Mouse (Mus musculus): ENCODE results near the gene Kif16b. TPM values are rescaled to one million over a fixed set of nuclear protein-coding genes. Genes with fewer than 3 reads are reported as not detected.

Kif16b gene
- total and polyA plus RNA-seq, 2 experiments from 2014 or later: 11.7 to 38.1 TPM

DNA sequence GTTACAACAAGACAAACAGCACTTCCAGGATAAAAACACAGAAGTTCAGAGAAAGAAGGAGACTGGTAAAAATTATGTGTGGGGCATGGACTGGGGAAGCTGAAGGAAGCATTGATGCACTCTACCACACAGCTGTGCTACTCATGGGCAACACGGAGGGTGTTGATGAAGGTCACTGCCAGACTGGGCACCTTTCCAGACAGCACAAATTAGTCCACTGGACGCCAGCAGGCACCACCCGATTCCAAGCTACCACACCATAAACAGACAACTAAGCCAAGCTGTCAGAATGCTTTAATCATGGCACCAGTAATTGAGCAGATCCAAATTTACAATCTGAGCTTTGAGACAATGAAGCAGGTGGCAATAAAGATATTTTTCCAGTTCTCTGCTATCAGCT lies 202.7 kb downstream of the Kif16b start:
- no peak overlapping the region for H3K9ac ChIP-seq (replicated peaks; ENCODE audit: low read depth, low read length)
- TF ChIP-seq CTCF (IDR thresholded peaks at IDR 0.05; ENCODE audit: low read depth): no peak
- no peak for TF ChIP-seq EP300 (IDR thresholded peaks at IDR 0.05; ENCODE audit: low read depth)
- H3K27ac ChIP-seq (ENCODE audit: low read depth): no peak overlapping the region
- no peak overlapping the region for H3K4me3 ChIP-seq (ENCODE audit: low read depth, low read length)
- DNase-seq (ENCODE audit: low spot score): peak; percentile 68
- H3K4me2 ChIP-seq (ENCODE audit: low read depth, low read length): no peak overlapping the region
- H3K4me1 ChIP-seq (ENCODE audit: control insufficient read depth, insufficient read depth): peaks cover 13% of the 10 kb centered on the region; the same call in 1 of the 2 replicates
- peaks cover 16% of the 10 kb centered on the region for H3K36me3 ChIP-seq (replicated peaks; ENCODE audit: control insufficient read depth, insufficient read depth, low read length)
- H3K9me3 ChIP-seq (replicated peaks; ENCODE audit: control insufficient read depth, low read length): no peaks in the 10 kb centered on the region
- WGBS: 25% methylated on average over 3 of the region's 3 CpGs
- H3K27me3 ChIP-seq (ENCODE audit: control insufficient read depth, insufficient read depth, low read length): no peaks in the 10 kb centered on the region
- ATAC-seq (ENCODE audit: insufficient read depth, low read depth): peak; percentile 87

- TF ChIP-seq CTCF (IDR thresholded peaks at IDR 0.05; ENCODE audit: low read depth) (no peak), EP300 (IDR thresholded peaks at IDR 0.05; ENCODE audit: low read depth) (no peak)
- H3K4me1 ChIP-seq (ENCODE audit: control insufficient read depth, insufficient read depth): peaks cover 6% of the 10 kb centered on the region; the same call in 1 of the 2 replicates
- WGBS: 91% methylated on average over 1 of the region's 1 CpGs
- H3K27ac ChIP-seq (ENCODE audit: low read depth): no peak overlapping the region
- H3K9ac ChIP-seq (replicated peaks; ENCODE audit: low read depth, low read length): no peak overlapping the region
- H3K4me3 ChIP-seq (ENCODE audit: low read depth, low read length): no peak overlapping the region
- H3K9me3 ChIP-seq (replicated peaks; ENCODE audit: control insufficient read depth, low read length): no peaks in the 10 kb centered on the region
- no peak for ATAC-seq (ENCODE audit: insufficient read depth, low read depth)
- no peaks in the 10 kb centered on the region for H3K27me3 ChIP-seq (ENCODE audit: control insufficient read depth, insufficient read depth, low read length)
- no peak overlapping the region for H3K4me2 ChIP-seq (ENCODE audit: low read depth, low read length)
- no peak for DNase-seq (ENCODE audit: low spot score)
- H3K36me3 ChIP-seq (replicated peaks; ENCODE audit: control insufficient read depth, insufficient read depth, low read length): peaks cover 3% of the 10 kb centered on the region; the same call in 1 of the 2 replicates
Measured at GRCm38 (mm10) chr2:142694936-142695331, 206.4 kb downstream of the Kif16b start.

DNA sequence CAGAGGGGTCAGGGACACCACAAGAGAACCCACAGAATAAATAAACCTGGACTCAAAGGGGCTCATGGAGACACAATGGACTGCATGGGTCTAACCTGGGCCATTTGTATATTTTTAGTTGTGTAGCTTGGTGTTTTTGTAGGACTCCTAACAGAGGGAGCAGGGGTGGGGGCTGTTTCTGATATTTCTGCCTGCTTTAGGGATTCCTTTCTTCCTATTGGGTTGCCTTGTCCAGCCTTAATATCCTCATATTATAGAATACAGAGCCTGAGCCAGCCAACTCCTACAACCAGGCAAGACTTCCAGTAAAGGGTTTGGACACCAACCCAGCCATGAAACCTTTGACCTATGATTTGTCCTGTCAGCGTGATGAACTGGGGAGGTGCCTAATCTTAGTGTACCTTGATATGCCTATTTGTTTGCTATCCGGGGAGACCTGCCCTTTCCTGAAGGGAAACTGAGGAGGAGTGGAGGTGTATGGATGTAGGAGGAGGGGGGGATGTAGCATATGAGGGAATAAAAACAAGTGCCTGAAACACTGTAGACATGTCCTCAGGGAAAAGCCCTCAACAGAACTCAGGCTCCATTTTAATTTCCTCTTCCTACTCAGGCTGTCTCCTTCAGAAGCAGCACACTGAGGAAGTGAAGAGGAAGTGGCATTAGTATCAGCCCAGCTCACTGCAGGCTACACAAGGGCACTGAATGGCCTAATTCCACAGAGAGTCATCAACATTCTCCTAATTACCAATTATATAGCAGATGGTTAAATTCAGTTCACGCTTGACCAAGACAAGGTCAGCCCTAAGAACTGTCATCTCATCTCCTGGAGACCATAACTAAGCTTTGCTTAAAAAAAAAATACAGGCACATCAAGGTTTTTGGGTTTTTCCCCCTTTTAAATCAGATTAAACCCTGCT lies 207.1 kb downstream of the Kif16b start:
- H3K36me3 ChIP-seq (replicated peaks; ENCODE audit: control insufficient read depth, insufficient read depth, low read length): no peaks in the 10 kb centered on the region
- WGBS: 76% methylated on average over 3 of the region's 3 CpGs
- 0 out of 2 replicates have a peak, but pooled peaks cover 3% of the 10 kb centered on the region for H3K4me1 ChIP-seq (ENCODE audit: control insufficient read depth, insufficient read depth)
- no peak overlapping the region for H3K4me2 ChIP-seq (ENCODE audit: low read depth, low read length)
- no peak for ATAC-seq (ENCODE audit: insufficient read depth, low read depth)
- TF ChIP-seq CTCF (IDR thresholded peaks at IDR 0.05; ENCODE audit: low read depth): no peak
- no peaks in the 10 kb centered on the region for H3K9me3 ChIP-seq (replicated peaks; ENCODE audit: control insufficient read depth, low read length)
- H3K9ac ChIP-seq (replicated peaks; ENCODE audit: low read depth, low read length): no peak overlapping the region
- no peak overlapping the region for H3K27ac ChIP-seq (ENCODE audit: low read depth)
- H3K4me3 ChIP-seq (ENCODE audit: low read depth, low read length): no peak overlapping the region
- no peaks in the 10 kb centered on the region for H3K27me3 ChIP-seq (ENCODE audit: control insufficient read depth, insufficient read depth, low read length)
- DNase-seq (ENCODE audit: low spot score): no peak

DNA sequence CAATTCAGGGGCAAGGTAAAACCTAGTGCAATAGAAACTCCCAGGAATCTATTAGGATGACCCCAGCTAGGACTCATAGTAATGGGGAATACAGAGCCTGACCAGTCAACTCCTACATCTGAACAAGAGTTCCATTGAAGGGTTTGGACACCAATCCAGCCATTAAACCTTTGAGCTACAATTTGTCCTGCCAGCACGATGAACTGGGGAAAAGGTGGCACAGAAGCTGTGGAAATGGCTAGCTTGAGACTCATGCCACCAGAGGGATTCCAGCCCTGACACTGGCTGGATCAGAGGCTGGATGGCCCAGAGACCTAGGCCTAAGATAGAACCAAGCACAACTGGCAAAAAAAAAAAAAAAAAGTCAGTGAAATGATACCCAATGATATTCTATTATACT lies 207.9 kb downstream of the Kif16b start:
- Histone ChIP-seq H3K36me3 (replicated peaks; ENCODE audit: control insufficient read depth, insufficient read depth, low read length) (no peaks in the 10 kb centered on the region), H3K9me3 (replicated peaks; ENCODE audit: control insufficient read depth, low read length) (no peaks in the 10 kb centered on the region), H3K4me3 (ENCODE audit: low read depth, low read length) (no peak overlapping the region), H3K4me2 (ENCODE audit: low read depth, low read length) (no peak overlapping the region), H3K4me1 (ENCODE audit: control insufficient read depth, insufficient read depth) (0 out of 2 replicates have a peak, but pooled peaks cover 2% of the 10 kb centered on the region), H3K27ac (ENCODE audit: low read depth) (no peak overlapping the region), H3K27me3 (ENCODE audit: control insufficient read depth, insufficient read depth, low read length) (no peaks in the 10 kb centered on the region), H3K9ac (replicated peaks; ENCODE audit: low read depth, low read length) (no peak overlapping the region)
- no peak for TF ChIP-seq EP300 (IDR thresholded peaks at IDR 0.05; ENCODE audit: low read depth)
- TF ChIP-seq CTCF (IDR thresholded peaks at IDR 0.05; ENCODE audit: low read depth): no peak
- ATAC-seq (ENCODE audit: insufficient read depth, low read depth) (no peak), DNase-seq (ENCODE audit: low spot score) (no peak)
- WGBS: 90% methylated on average over 1 of the region's 1 CpGs

- Histone ChIP-seq H3K27me3 (ENCODE audit: control insufficient read depth, insufficient read depth, low read length) (no peaks in the 10 kb centered on the region), H3K36me3 (replicated peaks; ENCODE audit: control insufficient read depth, insufficient read depth, low read length) (no peaks in the 10 kb centered on the region), H3K9me3 (replicated peaks; ENCODE audit: control insufficient read depth, low read length) (no peaks in the 10 kb centered on the region), H3K27ac (ENCODE audit: low read depth) (no peak overlapping the region), H3K4me2 (ENCODE audit: low read depth, low read length) (no peak overlapping the region), H3K9ac (replicated peaks; ENCODE audit: low read depth, low read length) (no peak overlapping the region), H3K4me1 (ENCODE audit: control insufficient read depth, insufficient read depth) (no peaks in the 10 kb centered on the region), H3K4me3 (ENCODE audit: low read depth, low read length) (no peak overlapping the region)
- WGBS: 89% methylated on average over 2 of the region's 2 CpGs
- no peak for DNase-seq (ENCODE audit: low spot score)
- TF ChIP-seq CTCF (IDR thresholded peaks at IDR 0.05; ENCODE audit: low read depth) (no peak), EP300 (IDR thresholded peaks at IDR 0.05; ENCODE audit: low read depth) (no peak)
- ATAC-seq (ENCODE audit: insufficient read depth, low read depth): no peak
Measured at GRCm38 (mm10) chr2:142689496-142689895, 211.8 kb downstream of the Kif16b start.
